Mouse (Mus musculus) testis, postnatal 10 days (tissue): ENCODE measurements around the gene Strada.

Source experiments
- DNase-seq: peaks from one replicate; pipeline ENCODE4 v3.0.0; 2021; ENCODE audit warnings: low spot score

Gene Strada

DNA sequence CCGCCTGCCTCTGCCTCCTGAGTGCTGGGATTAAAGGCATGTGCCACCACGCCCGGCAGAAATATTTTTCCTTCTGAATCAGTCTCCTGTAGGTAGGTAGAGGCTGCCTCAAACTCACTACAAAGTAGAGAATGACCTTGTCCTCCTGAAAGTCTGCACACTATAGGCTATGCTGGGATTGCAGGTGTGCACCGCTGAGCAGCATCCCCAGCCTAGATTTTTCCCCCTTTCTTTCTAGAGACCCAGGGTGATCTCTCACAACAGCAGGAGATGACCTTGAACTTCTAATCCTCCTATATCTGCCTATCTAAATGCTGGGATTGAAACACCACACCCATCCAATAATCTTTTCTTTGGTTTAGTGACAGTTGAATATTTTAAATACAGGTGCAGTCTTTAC is 14.6 kb downstream of the Strada start:
- DNase-seq = no peak

DNA sequence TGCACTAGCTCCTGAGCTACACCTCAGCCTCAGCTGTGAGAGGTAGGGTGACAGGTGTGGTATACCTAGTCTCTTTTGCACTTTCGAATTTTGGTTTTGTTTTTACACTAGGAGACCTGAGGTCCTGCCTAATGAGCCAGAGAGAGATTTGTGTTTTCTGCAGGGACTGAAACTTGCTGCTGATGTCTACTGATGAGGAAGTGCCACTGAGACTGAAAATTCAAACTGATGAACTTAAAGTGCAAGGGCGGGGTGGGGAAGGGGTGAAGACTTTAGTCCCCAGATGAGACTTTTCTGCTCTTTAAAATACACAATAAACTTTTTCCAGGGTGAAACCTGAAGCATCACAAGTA is 21.5 kb downstream of the Strada start:
- DNase-seq = no peak

DNA sequence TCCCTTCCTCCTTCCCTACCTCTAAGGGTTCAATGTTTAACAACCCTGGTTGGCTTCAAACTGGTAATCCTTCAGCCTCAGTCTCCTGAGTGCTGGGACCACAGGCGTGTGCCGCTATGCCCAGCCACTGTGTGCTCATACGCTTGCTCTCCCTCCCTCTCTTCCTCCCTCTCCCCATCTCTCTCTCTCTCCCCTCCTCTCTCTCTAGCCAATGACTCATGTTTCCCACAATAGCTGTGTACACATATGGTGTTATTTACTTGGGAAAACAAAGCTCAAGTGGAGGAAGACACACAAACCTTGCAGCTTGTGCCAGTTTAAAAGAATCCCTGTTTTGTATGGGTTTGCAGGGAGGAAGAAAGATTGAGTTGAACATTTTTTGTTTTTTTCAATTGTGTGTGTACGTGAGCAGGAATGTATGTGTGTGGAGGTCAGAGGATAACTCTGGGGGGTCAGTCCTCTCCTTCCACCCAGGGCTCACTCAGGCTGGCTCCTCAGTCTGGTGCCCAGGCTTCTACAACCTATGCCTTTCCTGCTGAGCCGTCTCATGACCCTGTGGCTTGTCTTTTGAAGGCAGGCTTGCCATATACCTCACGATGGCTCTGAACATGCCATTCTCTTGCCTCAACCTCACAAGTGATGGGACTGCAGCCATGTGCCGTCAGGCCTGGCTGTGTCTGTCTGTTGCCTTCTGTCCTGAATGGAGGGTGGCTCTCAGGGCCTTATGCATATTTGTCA is 22.1 kb downstream of the Strada start:
- no peak for DNase-seq

DNA sequence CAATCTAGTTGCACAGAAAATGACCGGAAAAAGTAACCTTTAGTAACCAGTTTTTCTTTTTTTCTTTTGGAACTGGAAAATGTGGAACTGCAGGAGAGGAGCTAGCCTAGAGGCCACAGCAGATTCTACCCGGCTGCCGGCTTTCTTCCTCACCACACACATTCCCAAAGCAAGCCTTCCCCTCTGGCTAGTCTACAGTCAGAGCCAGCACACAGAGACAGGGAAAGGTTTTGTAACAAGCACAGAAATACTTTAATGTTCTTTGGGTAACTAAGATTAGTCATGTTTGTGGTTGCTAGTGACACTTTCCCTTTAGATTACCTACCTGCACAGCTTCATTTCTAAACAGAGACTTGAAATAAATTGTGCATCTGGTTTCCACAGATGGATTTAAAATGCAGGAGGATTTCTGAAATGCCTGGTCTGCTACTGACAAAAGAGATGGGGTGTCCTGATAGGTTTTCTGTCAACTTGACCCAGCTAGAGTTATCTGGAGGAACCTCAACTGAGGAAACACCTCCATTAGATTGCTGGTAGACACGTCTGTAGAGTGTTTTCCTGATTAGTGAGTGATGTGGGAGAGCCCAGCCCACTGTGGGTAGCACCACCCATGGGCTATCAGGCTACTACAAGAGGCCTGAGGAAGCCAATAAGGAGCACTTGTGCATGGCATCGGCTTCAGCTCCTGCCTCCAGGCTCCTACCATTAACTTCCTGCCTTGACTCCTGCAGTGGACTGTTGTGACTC is 23.8 kb downstream of the Strada start:
- DNase-seq = no peak

DNA sequence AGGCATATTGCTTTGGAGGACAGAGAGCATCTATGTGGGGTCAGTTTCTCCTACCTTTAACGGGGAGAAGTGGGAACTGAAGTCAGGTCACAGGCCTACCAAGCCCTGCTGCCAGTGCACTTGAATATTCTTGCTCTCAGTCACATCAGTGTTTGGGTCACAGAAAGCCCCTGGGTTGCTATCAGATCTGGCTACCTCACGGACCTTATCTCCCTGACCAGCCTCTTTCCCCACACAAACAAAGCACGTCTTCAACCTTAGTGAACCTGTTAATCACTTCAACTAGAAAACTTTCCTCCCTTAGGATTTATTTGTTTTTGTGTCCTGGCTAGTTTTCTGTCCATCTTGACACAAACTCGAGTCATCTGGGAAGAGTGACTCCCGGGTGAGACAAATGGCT is 25.6 kb downstream of the Strada start:
- no peak for DNase-seq

DNA sequence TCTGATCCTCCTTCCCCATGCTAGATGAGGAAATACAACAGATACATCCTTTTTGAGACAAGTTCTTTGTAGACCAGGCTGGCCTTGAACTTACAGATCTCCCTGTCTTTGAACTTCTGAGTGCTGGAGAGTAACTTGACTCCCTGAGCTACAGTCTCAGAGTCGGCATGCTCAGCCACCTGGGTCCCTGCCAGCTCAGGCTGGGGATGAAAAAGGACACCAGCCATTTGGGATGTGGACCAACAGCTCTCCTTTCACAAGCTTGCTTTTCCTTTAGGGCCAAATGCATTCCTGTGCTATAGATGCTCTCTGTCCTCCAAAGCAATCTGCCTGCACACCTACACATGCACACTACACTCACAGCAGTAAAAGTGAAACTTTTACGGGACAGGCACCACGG is 26.9 kb downstream of the Strada start:
- no peak for DNase-seq

DNA sequence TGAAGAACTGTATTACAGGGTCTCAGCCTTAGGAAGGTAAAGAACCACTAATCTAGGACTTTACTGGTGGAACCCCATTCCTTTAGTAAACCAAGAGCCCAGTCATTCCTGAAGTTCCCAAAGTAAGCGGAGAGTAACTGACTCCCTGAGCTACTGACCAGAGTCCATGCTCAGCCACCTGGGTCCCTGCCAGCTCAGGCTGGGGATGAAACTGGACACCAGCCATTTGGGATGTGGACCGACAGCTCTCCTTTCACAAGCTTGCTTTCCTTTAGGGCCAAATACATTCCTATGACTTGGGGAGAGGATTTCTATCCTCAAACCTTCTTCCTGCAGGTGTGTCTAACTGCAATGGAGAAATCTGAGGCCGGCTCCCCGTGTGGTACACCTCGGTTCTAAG is 27.6 kb downstream of the Strada start:
- DNase-seq = no peak

DNA sequence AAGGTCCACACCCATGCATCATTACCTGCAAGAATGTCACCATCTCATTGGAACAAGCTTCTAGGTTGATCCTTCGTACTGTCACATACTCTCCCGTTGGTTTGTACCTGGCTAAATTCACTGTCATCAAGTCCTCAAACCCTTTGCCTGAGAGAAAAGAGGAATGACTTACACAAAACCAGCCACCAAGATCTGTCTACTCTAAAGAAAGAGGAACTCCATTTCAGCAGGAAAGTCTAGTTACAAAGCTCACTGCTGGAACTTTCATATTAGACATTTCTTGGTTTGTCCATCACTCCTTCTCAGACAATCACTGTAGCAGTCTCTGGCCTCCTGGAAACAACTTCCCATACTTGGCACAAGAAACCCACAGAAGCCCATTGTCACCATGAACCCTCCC is 28.7 kb downstream of the Strada start:
- no peak for DNase-seq

DNA sequence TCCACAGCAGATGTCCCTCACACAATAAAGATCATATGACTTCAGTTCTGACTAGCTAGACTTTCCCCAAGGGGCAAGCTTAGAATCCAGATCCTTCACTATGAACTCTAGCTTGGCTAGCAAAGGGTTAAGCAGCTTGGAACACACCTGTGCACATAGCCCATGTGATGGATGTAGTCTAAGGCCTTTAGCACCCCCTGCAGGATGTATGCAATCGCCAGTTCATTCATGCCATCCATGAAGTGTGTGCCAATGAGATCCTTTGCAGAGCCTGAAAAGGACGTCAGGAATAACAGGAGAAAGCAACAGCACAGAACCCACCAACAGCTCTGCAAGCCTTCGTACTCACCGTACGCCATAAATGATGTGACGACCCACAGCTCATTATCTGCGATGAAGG is 31.2 kb downstream of the Strada start:
- DNase-seq = no peak

DNA sequence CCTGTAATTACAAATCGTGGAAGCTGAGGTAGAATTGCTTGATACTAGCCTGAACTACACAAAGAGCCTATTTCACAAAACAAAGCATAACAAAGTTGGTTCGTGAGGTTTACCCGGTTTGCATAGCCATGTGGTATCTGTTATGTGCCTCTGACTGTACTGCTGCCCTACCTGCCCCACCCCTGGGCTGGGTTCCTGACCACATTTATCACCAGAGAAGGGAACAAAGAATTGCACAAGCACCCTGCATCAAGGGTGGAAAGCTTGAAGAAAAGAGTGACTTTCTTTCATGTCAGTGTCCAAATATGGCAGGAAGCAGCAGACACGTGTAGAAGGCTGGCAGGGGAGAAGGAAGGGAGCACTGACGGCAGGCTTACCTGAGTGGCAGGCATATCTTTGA is 34.5 kb downstream of the Strada start:
- no peak for DNase-seq

DNA sequence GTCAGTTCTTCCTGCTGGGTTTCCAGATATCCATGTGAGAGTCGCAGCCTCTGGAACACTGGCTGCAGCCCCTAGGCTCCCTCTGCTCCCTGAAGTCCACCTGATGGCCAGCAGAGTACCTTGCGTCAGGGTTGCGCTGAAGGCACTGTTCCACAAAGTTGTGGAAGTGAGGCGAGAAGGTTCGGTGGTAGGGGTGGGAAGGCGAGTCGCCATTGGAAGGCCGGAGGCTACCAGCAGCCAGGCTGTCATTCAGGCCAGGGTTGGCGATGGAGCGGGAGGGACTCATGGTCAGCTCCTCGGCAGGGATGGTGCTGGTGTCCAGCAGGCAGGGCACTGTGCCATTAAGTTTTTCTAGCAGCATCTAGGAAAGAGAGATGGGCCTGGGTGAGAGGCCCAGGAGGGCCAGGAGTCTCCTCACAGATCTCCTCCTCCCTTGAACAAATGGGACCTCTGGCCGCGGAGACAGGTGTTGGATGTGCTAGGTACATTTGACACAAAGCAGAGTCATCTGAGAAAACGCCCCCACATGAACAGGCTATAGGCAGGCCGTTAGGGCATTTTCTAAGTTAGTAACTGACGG is 37.3 kb downstream of the Strada start:
- DNase-seq = no peak

DNA sequence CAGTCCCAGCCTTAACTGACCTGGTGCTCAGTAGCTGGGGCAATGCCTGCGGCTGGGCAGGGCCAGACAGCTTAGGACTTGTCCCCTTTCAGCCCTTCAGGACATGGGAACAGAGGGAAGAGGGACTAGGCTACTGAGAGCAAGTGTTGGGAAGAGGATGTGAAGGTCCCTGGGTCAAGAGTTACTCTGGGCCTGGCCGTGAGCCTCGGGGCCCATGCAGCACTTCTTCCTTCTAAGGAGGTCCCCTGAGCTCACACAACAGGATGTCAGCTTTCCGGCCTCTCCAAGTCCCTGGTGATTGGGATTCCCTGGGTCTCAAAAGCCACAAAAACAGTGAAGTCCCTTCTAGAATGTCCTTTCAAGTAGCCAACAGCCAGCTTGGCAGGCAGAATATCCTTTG is 38.4 kb downstream of the Strada start:
- DNase-seq = no peak

DNA sequence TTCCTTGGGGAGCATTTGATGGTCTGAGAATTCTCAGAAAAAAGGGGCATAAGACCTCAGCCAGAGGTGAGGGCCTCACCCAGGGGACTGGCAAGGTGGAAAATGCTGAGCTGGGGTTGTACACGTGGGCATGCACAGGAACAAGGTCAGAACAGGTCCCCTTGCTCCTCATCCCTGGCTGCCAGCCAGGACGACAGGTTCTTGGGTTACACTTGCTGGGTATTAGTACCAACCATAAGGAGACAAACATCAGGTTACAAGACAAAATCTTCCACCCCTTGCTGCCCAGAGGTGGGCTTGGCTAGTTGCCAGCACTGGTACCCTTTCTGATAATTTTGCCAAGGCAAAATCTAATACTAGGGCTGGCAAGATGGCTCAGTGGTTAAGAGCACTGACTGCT is 39.7 kb downstream of the Strada start:
- DNase-seq = no peak

DNA sequence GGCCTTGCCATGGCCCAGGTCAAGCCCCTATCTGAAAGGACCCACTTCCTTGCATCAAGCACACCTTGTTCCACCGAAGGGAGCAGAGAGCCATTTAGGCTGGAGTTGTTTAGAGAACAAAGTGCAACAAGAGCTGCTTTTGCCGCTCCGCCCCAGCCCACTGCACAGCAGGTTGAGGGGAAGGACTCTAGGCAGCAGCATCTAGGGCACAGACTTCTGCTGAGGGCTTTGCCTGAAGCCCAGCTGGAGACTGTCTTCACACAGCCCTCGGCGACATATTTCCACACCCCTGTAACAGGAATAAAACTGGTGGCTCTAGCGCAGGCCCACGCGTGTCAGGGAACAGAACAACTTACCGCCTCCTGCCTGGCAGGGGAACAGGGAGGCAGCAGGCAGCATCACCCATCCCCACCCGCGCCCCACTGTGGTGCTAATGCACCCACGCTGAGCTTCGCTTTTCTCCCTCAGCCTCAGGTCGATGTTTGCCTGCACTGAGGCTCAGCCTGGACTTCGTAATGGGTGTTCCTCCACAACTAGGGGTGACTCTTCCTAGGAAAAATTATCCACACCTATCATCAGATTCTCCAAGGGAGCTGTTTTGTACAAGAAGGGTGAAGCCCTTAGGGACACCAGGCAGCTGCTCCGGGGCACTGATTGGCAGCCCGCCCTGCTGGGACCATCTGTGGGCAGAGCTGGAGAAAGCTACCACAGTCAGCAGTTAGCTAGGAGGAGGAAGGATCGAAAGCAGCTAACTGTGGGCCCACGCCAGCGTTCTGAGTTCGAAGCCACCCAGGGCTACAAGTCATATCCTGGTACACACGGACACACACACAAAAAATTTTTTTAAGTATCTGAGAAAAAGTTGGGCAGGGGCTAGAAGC is 40.9 kb downstream of the Strada start, which contains the start of the genes Gm10840 and Limd2:
TSS of gene Gm10840 (plus strand) at position 10 of the 881 bp plus-strand sequence.
TSS of gene Limd2 (minus strand) at position 20 of the 881 bp plus-strand sequence.
- DNase-seq = peak; percentile 62

DNA sequence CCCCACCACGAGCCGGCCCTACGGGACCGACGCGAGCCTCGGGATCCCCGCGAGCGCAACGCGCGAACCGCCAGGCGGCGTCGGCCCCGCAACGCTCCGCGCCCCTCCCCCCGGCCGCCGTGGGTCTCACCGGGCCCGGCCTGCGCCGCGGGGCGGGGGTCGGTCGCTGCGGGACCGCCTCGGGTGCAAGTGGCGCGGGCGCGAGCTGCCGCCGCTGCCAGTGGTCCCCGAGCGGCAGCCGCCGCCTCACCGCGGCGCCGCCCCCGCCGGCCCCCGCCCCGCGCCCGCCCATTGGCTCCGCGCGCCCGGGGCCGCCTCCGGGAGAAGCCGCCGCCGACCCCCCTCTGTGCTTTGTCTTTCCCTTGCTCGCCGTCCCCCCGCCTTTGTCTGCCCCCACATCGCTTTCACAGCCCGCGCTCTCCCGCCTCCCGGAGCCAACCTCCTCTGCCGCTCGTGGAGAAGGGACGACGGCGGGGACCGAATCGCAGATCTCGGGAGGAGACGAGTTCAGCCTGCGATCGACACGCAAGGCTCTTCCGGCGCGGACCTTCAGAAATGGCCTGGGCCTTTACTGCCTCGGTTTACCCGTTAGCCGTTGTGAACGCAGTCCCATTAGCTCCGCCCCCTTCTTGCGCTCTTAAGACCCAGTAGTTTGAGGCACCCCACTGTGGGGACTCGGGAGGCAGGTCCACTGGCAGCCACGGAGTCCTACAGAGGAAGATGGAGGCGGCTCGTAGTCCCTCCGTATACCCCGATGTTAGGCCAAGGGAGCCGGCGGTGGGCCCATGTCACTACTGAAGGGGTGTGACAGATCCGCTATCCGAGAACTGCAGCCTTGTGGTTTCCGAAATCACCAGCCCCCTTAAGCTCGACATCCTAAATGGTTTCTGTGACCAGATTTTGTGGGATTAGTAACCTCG is 41.8 kb downstream of the Strada start:
- peak; percentile 80 for DNase-seq

DNA sequence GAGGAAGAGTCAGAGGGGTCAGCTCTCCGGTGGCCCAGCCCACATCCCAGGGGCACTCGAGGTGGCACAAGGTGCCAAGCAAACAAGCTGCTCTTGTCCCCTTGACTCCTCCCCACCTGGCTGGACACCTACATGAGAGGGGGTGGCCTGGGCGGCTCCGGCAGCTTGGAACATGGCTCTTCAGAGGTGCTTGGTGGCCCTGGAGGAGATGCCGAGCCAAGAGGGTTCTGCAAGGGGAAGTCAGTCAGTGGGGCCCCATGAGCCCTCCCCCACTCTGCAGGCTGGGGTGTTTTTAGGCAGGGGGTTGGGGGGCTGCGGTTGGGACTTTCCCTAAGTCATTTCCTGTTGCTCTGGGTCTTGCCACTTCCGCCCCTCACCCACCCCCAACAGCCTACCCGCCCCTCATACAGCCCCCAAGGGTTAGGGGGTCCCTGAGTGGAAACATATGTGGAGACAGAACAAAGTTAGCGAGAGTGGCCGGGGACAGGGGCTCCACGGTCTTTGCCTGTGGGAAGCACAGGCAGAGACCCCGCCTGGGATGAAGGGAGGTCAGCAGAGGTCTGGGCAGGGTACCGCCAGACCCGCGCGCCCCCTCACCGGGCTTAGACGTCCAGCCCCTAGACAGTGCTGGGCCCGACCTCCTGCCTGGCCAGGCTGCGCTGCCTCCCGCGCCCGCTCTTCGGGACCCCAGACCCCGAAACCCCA is 42.6 kb downstream of the Strada start:
- DNase-seq = peak; percentile 61

DNA sequence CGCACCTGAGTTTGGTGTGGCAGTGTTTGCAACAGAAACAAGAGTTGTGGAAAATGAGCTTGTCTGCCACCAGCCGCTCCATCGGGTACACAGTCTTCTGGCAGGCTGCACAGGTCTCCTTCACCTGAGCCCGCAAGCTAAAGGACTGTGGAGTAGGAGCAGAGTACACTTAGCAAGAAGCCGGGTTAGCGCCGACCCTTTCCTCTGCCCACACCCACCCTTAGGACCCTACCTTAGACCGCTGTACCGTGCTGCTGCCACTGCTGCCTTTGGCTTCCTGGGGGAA is 43.1 kb downstream of the Strada start:
- DNase-seq = no peak

DNA sequence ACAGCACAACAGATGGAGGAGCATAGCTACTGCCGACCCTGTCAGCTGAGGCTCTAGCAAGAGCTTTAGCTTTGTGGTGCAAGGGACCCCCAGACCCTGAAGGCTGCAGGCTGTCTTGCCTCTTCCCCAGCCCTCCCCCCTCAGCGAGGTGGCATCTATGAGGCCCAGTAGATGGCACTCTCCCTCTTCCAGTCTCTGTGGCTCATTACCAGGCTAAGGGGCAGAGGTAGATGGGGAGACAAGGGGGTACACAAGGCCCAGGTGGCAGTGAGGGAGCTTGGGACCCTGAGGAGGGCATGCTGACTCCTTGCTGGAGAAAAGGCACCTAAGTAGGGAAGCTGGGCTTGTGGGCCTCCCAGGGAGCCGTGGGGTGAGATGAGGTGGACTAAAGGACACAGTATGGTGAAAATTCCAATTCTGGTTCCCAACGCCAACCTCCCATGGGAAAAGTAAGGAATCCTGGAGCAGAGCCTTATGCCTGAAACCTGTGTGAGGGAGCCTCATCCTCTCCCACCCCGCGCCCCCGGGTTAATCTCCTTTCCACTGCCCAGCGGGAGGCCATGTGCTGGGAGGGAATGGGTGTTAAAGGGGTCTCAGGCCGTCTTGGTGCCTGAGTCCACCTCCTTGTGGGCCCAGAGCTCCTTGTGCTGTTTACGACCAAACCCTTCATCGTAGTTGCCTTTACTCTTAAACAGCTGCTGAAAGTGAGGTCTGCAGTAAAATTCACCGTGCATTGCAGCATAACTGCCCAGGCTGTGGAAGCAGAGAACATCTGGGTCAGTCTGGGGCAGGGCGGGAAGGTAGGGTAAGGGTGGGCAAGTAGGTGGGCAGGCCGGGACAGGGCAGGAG is 43.7 kb downstream of the Strada start:
- no peak for DNase-seq

DNA sequence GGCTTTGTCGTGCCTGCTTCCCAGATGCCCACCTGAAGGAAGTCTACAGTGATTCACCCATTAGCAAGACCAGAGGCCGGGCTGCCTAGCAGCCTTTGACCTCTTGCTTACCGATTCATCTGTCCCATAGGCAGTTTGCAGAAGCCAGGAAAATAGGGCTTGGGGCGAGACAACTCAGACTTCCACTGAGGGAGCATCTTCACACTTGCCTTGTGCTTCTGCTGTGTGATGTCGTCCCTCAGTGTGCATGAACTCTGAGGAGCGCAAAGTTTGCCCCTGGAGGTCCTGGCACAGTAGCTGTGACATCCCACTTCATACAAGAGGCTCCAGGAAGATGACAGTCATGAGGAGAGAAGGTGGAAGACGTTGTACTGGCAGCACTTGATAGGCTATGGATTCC is 44.8 kb downstream of the Strada start:
- DNase-seq = no peak

DNA sequence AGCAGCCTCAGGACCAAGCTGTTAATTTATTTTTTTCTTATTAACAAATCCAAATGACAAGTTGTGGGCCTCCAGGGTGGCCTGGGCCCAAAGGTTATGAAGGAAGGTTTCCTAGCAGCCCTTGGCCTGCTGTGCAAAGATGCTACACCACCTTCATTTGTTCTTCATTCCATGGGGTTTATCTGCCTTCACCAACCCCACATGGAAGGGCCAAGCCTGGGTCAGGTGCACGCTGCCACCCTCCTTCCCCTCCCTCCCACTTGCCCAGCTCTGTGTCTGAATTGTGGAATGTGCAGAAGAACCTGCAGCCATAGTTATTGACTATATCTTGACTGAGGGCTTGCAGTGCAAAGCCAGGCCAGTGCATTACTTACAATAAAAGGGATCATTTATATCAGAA is 45.7 kb downstream of the Strada start:
- no peak for DNase-seq
